Mouse (Mus musculus): ENCODE results near the gene Pip5k1b.

The Pip5k1b gene

GRCm38 (mm10) chr19:24468616-24469015 is 87.1 kb downstream of the Pip5k1b start:
- ChIA-PET CTCF (interaction anchor here in 1 of 4 experiments (0.6 kb wide), 1 partner anchor 66 kb away, joined by 4 read pairs; no protein-coding TSS in a partner anchor), POLR2A (interaction anchor here in 1 of 4 experiments (1.1 kb wide), 1 partner anchor 8 kb away, joined by 3 read pairs; the partner anchor contains the start of gene Fam122a)

- ChIA-PET CTCF (no interaction called here), POLR2A (interaction anchor here in 2 of 4 experiments (0.7 to 3.5 kb wide), 3 partner anchors 15 to 399 kb away, joined by 3 to 12 read pairs (median 3); partner anchors contain the start of gene Fam122a (in 2 of the 2))
These were observed 92.7 kb downstream of the Pip5k1b start for GRCm38 (mm10) chr19:24463011-24463410.

GRCm38 (mm10) chr19:24456591-24457231 is 99.0 kb downstream of the Pip5k1b start:
- ChIA-PET POLR2A (interaction anchor here (0.5 to 1.8 kb wide), 6 partner anchors 9 to 598 kb away, joined by 3 to 7 read pairs (median 4); partner anchors contain the start of gene Fam122a (in 3 of the 4)), CTCF (no interaction called here)

- POLR2A ChIA-PET, result interaction anchor here in 3 of 4 experiments (0.6 to 1.8 kb wide), 5 partner anchors 10 to 37 kb away, joined by 3 to 7 read pairs (median 6); partner anchors contain the start of gene Fam122a (in 2 of the 3)
These were observed 100.3 kb downstream of the Pip5k1b start for GRCm38 (mm10) chr19:24455249-24455960.

GRCm38 (mm10) chr19:24454451-24454850 is 101.2 kb downstream of the Pip5k1b start:
- ChIA-PET CTCF (no interaction called here), POLR2A (no interaction called here)

More at GRCm38 (mm10) chr19:24455249-24455960, 100.3 kb downstream of the Pip5k1b start:
- CTCF ChIA-PET, result interaction anchor here in 2 of 4 experiments (0.6 to 1.2 kb wide), 2 partner anchors 37 to 230 kb away, joined by 3 read pairs; partner anchors contain the start of gene Tjp2 (in 1 of the 2)

GRCm38 (mm10) chr19:24453379-24453778 is 102.3 kb downstream of the Pip5k1b start:
- ChIA-PET CTCF (interaction anchor here in 2 of 4 experiments (2.0 to 2.1 kb wide), 2 partner anchors 152 to 153 kb away, joined by 4 to 7 read pairs; no protein-coding TSS in a partner anchor), POLR2A (interaction anchor here in 2 of 4 experiments (1.0 to 3.3 kb wide), 5 partner anchors 11 to 222 kb away, joined by 3 to 18 read pairs (median 4); partner anchors contain the start of gene Fam122a (in 1 of the 2))

GRCm38 (mm10) chr19:24452441-24452898 is 103.2 kb downstream of the Pip5k1b start:
- POLR2A ChIA-PET, result interaction anchor here in 3 of 4 experiments (0.6 to 3.3 kb wide), 27 partner anchors 9 to 758 kb away, joined by 3 to 18 read pairs (median 3); partner anchors contain the start of genes Fam122a (in 2 of the 3), Cbwd1 (in 1 of the 3) and Fxn (in 1 of the 3)
- CTCF ChIA-PET, result interaction anchor here (0.6 to 2.1 kb wide), 10 partner anchors 40 to 417 kb away, joined by 3 to 12 read pairs (median 5); no protein-coding TSS in a partner anchor

GRCm38 (mm10) chr19:24451626-24452025 is 104.0 kb downstream of the Pip5k1b start:
- ChIA-PET CTCF (interaction anchor here in 3 of 4 experiments (0.5 to 2.1 kb wide), 7 partner anchors 41 to 856 kb away, joined by 4 to 7 read pairs (median 4); no protein-coding TSS in a partner anchor), POLR2A (interaction anchor here in 3 of 4 experiments (0.9 to 3.3 kb wide), 16 partner anchors 11 to 510 kb away, joined by 3 to 18 read pairs (median 3); partner anchors contain the start of genes Fam122a (in 2 of the 3), Cbwd1 (in 1 of the 3) and Fxn (in 1 of the 3))

- CTCF ChIA-PET, result interaction anchor here in 2 of 4 experiments (1.3 to 1.9 kb wide), 2 partner anchors 42 to 150 kb away, joined by 4 read pairs; no protein-coding TSS in a partner anchor
- POLR2A ChIA-PET, result interaction anchor here in 2 of 4 experiments (0.9 to 3.3 kb wide), 5 partner anchors 27 to 150 kb away, joined by 3 to 18 read pairs (median 3); partner anchors contain the start of gene Fam122a (in 1 of the 2)
These were observed 104.9 kb downstream of the Pip5k1b start for GRCm38 (mm10) chr19:24450740-24451139.

GRCm38 (mm10) chr19:24444322-24444721 is 111.3 kb downstream of the Pip5k1b start:
- ChIA-PET POLR2A (interaction anchor here in 1 of 4 experiments (2.1 kb wide), 1 partner anchor 33 kb away, joined by 6 read pairs; the partner anchor contains the start of gene Fam122a), CTCF (interaction anchor here in 1 of 4 experiments (0.6 kb wide), 1 partner anchor 53 kb away, joined by 7 read pairs; no protein-coding TSS in a partner anchor)

GRCm38 (mm10) chr19:24439715-24440114 is 116.0 kb downstream of the Pip5k1b start:
- CTCF ChIA-PET, result no interaction called here
- POLR2A ChIA-PET, result interaction anchor here in 1 of 4 experiments (1.7 kb wide), 1 partner anchor 12 kb away, joined by 6 read pairs; no protein-coding TSS in a partner anchor

- ChIA-PET CTCF (no interaction called here), POLR2A (no interaction called here)
These were observed 121.4 kb downstream of the Pip5k1b start for GRCm38 (mm10) chr19:24434291-24434690.

- ChIA-PET POLR2A (interaction anchor here in 1 of 4 experiments (0.6 kb wide), 1 partner anchor 21 kb away, joined by 3 read pairs; no protein-coding TSS in a partner anchor), CTCF (no interaction called here)
These were observed 123.2 kb downstream of the Pip5k1b start for GRCm38 (mm10) chr19:24432447-24432846.

- CTCF ChIA-PET, result no interaction called here
- POLR2A ChIA-PET, result no interaction called here
These were observed 124.3 kb downstream of the Pip5k1b start for GRCm38 (mm10) chr19:24431381-24431780.

GRCm38 (mm10) chr19:24428011-24428410 is 127.7 kb downstream of the Pip5k1b start:
- POLR2A ChIA-PET, result interaction anchor here in 1 of 4 experiments (0.8 kb wide), 1 partner anchor 31 kb away, joined by 3 read pairs; no protein-coding TSS in a partner anchor

GRCm38 (mm10) chr19:24427258-24427657 is 128.4 kb downstream of the Pip5k1b start:
- POLR2A ChIA-PET, result interaction anchor here in 2 of 4 experiments (0.8 to 1.0 kb wide), 2 partner anchors 25 to 32 kb away, joined by 3 to 4 read pairs; no protein-coding TSS in a partner anchor
- CTCF ChIA-PET, result interaction anchor here in 1 of 4 experiments (0.8 kb wide), 1 partner anchor 208 kb away, joined by 3 read pairs; no protein-coding TSS in a partner anchor

More at GRCm38 (mm10) chr19:24428011-24428410, 127.7 kb downstream of the Pip5k1b start:
- CTCF ChIA-PET, result no interaction called here

- ChIA-PET POLR2A (interaction anchor here in 1 of 4 experiments (1.0 kb wide), 1 partner anchor 26 kb away, joined by 4 read pairs; no protein-coding TSS in a partner anchor), CTCF (interaction anchor here in 1 of 4 experiments (0.8 kb wide), 1 partner anchor 208 kb away, joined by 3 read pairs; no protein-coding TSS in a partner anchor)
These were observed 128.9 kb downstream of the Pip5k1b start for GRCm38 (mm10) chr19:24426759-24427181.

GRCm38 (mm10) chr19:24418030-24418429 is 137.6 kb downstream of the Pip5k1b start:
- POLR2A ChIA-PET, result no interaction called here
- CTCF ChIA-PET, result no interaction called here

All from embryonic stem cell, embryonic (primary cell).